Mouse (Mus musculus): ENCODE results near the gene Scgb1a1. TPM values are rescaled to one million over a fixed set of nuclear protein-coding genes. Genes with fewer than 3 reads are reported as not detected.

The Scgb1a1 gene
- polyA plus RNA-seq, 2 experiments: not detected

DNA sequence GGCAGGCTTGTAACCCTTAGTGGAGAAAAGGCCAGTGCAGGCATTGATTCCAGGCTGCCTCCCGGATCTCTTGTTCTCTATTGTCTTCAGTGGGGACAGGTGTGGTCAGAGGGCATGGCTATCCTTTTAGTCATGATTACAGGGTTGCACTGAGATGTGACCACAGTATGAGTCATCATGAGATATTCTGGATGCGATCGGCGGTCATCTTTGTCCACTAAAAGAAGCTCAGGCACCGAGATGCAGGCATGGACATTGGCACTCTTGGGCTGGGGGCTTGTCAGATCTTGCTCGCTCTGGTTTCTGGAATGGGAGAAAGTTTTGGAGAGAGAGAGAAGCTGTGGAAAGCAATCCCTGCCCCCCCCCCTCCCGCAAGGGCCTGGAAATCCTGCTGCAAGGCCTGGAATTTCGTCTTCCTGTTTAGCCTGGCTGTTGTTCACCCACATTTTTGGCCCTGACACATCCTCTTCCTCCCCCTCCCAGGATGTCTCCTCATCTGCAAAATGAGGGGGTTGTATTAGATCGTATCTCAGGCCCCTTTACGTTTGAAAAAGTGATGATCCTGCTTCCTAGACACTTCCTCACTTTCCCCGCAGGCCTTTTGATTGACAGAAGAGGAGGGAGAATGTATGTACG, 13.9 kb downstream of the Scgb1a1 start:
- ATAC-seq (ENCODE audit: low FRiP score, low read depth): no peak

DNA sequence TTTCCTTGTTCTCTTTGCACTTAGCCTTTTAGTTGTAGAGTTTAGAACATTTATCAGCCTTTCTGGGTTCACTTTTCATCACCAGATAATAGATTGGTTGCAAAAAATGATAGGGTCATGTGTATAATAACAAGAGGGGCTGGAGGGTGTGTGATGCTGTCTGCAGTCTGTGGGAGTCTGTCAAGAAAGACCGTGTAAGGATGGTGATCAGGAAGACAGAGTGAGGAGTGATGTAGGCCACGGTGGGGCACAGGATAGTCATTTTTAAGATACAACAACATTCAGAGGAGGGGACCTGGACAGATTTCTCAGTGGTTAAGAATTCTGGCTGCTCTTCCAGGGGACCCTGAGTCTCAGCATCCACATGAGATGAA, 15.6 kb downstream of the Scgb1a1 start:
- Histone ChIP-seq H3K27ac (replicated peaks; ENCODE audit: low read depth, low read length) (peak overlapping the region; percentile 67; the same call in 1 of the 2 replicates), H3K4me2 (replicated peaks; ENCODE audit: low read depth, low read length, severe bottlenecking) (no peak overlapping the region), H3K27me3 (ENCODE audit: control insufficient read depth, insufficient read depth, low read length) (no peaks in the 10 kb centered on the region), H3K9ac (ENCODE audit: low read depth, low read length, severe bottlenecking) (no peak overlapping the region), H3K9me3 (ENCODE audit: control insufficient read depth, low read length) (no peaks in the 10 kb centered on the region), H3K36me3 (ENCODE audit: control insufficient read depth, insufficient read depth, low read length) (no peaks in the 10 kb centered on the region), H3K4me3 (replicated peaks; ENCODE audit: low read length) (no peak overlapping the region), H3K4me1 (ENCODE audit: control insufficient read depth, insufficient read depth, low read length) (peaks cover 19% of the 10 kb centered on the region)
- TF ChIP-seq POLR2A (IDR thresholded peaks at IDR 0.05; ENCODE audit: borderline replicate concordance, extremely low read depth, insufficient read depth, insufficient read length): no peak
- WGBS: 87% methylated on average over 2 of the region's 2 CpGs
- ATAC-seq (ENCODE audit: low FRiP score, low read depth) (no peak), DNase-seq (ENCODE audit: low spot score) (no peak)

More for the DNA sequence above, 13.9 kb downstream of the Scgb1a1 start:
- no peak overlapping the region for H3K9ac ChIP-seq (ENCODE audit: low read depth, low read length, severe bottlenecking)
- H3K4me1 ChIP-seq (ENCODE audit: control insufficient read depth, insufficient read depth, low read length): peaks cover 19% of the 10 kb centered on the region
- no peak for TF ChIP-seq POLR2A (IDR thresholded peaks at IDR 0.05; ENCODE audit: borderline replicate concordance, extremely low read depth, insufficient read depth, insufficient read length)
- H3K4me2 ChIP-seq (replicated peaks; ENCODE audit: low read depth, low read length, severe bottlenecking): no peak overlapping the region
- no peaks in the 10 kb centered on the region for H3K9me3 ChIP-seq (ENCODE audit: control insufficient read depth, low read length)
- no peaks in the 10 kb centered on the region for H3K27me3 ChIP-seq (ENCODE audit: control insufficient read depth, insufficient read depth, low read length)
- DNase-seq (ENCODE audit: low spot score): no peak
- no peak overlapping the region for H3K27ac ChIP-seq (replicated peaks; ENCODE audit: low read depth, low read length)
- H3K4me3 ChIP-seq (replicated peaks; ENCODE audit: low read length): no peak overlapping the region
- 69% methylated on average over 12 of the region's 12 CpGs for WGBS
- no peaks in the 10 kb centered on the region for H3K36me3 ChIP-seq (ENCODE audit: control insufficient read depth, insufficient read depth, low read length)

DNA sequence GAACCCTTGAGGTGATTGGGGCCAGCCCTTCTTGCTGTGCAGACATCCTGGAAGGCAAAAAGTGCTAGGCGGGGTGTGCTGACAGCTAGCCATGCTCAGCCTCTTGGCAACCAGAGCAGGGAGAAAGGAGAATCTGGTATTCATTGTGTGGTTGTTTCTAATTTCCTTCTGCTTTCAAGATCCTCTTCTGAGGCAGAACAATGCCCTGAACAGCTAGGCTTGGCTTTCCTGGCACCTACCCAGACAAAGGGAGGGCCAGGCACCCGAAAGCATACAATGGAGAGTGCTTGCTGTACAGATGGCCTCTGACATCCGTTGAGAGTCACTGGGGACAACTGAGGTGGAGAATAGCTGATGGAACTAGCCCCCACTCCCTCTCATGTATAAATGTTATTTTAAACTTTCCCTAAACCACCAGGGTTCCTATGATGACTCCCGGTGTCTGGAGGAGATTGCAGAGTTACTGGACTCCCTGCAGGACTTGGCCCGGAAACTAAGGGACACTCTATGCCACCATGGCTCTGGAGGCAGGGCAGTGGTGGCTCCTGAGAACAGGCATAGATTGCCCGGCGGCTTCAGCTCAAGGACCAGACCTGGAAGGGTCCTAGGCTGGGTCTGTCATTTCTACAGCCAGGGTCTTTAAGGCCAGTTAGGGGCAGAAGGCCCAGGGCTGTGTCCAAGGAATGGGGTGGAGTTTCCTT, 16.2 kb downstream of the Scgb1a1 start:
- H3K27me3 ChIP-seq (ENCODE audit: control insufficient read depth, insufficient read depth, low read length): no peaks in the 10 kb centered on the region
- H3K4me2 ChIP-seq (replicated peaks; ENCODE audit: low read depth, low read length, severe bottlenecking): no peak overlapping the region
- DNase-seq (ENCODE audit: low spot score) (peak; percentile 76), ATAC-seq (ENCODE audit: low FRiP score, low read depth) (peak; percentile 40; the same call in 1 of the 2 replicates)
- no peak overlapping the region for H3K9ac ChIP-seq (ENCODE audit: low read depth, low read length, severe bottlenecking)
- H3K9me3 ChIP-seq (ENCODE audit: control insufficient read depth, low read length): no peaks in the 10 kb centered on the region
- peaks cover 19% of the 10 kb centered on the region for H3K4me1 ChIP-seq (ENCODE audit: control insufficient read depth, insufficient read depth, low read length)
- no peak overlapping the region for H3K4me3 ChIP-seq (replicated peaks; ENCODE audit: low read length)
- peak overlapping the region; percentile 67 for H3K27ac ChIP-seq (replicated peaks; ENCODE audit: low read depth, low read length)
- H3K36me3 ChIP-seq (ENCODE audit: control insufficient read depth, insufficient read depth, low read length): no peaks in the 10 kb centered on the region
- no peak for TF ChIP-seq POLR2A (IDR thresholded peaks at IDR 0.05; ENCODE audit: borderline replicate concordance, extremely low read depth, insufficient read depth, insufficient read length)
- WGBS: 57% methylated on average over 7 of the region's 7 CpGs

DNA sequence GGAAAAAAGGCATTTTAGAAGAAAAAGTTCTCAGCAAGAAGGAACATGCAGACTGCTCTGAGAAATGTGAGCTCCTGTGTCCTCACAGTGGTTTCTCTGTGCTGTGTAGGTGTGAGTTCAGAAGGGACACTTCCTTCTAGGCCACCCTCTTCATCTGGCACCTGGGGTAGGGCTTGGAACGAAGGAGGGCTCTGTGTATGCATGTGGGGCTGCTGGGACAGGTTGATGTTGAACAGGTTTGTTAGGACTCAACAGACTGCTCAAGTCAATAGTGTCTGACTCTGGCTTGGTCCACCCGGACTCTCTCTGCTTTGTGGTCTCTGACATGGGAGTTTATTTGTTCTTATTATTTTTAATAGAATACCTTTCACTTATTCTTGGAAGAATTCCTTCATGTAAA, 17.4 kb downstream of the Scgb1a1 start:
- no peak for TF ChIP-seq POLR2A (IDR thresholded peaks at IDR 0.05; ENCODE audit: borderline replicate concordance, extremely low read depth, insufficient read depth, insufficient read length)
- DNase-seq (ENCODE audit: low spot score) (no peak), ATAC-seq (ENCODE audit: low FRiP score, low read depth) (no peak)
- Histone ChIP-seq H3K4me3 (replicated peaks; ENCODE audit: low read length) (no peak overlapping the region), H3K9me3 (ENCODE audit: control insufficient read depth, low read length) (no peaks in the 10 kb centered on the region), H3K27ac (replicated peaks; ENCODE audit: low read depth, low read length) (peak overlapping the region; percentile 67), H3K27me3 (ENCODE audit: control insufficient read depth, insufficient read depth, low read length) (no peaks in the 10 kb centered on the region), H3K36me3 (ENCODE audit: control insufficient read depth, insufficient read depth, low read length) (no peaks in the 10 kb centered on the region), H3K9ac (ENCODE audit: low read depth, low read length, severe bottlenecking) (no peak overlapping the region), H3K4me1 (ENCODE audit: control insufficient read depth, insufficient read depth, low read length) (peaks cover 30% of the 10 kb centered on the region), H3K4me2 (replicated peaks; ENCODE audit: low read depth, low read length, severe bottlenecking) (no peak overlapping the region)
- WGBS: 62% methylated on average over 2 of the region's 2 CpGs

DNA sequence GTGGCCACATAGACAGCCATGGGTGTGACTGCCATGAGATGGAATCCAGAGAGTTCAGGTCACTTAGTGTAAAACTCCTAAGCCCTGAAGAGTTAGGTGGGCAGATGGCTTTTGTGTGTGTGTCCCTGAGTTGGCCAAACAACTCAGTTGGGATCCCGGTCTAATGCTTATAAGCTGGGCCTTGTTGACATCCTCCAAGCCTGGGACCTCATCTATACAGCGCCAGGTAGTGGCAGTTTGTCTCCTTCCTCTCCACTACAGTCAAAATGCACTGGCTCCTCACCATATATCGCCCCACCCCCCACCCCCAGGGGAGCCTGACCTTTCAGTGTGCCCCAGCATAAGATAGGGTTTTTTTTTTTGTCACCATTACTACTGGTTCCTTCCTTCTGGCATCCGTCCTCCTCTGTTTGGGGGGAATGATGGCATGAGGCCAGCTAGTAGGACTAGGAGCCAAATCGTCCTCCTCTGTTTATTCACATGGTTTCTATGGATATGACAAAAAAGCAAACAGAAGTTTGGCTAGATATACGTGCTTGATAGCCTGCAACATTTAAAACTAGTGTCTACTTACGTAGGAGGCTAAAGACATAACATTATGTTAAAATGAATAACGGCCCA, 18.0 kb downstream of the Scgb1a1 start:
- H3K4me2 ChIP-seq (replicated peaks; ENCODE audit: low read depth, low read length, severe bottlenecking): no peak overlapping the region
- DNase-seq (ENCODE audit: low spot score) (peak; percentile 69), ATAC-seq (ENCODE audit: low FRiP score, low read depth) (no peak)
- H3K9me3 ChIP-seq (ENCODE audit: control insufficient read depth, low read length): no peaks in the 10 kb centered on the region
- peaks cover 30% of the 10 kb centered on the region for H3K4me1 ChIP-seq (ENCODE audit: control insufficient read depth, insufficient read depth, low read length)
- WGBS: 54% methylated on average over 8 of the region's 8 CpGs
- peak overlapping the region; percentile 67; the same call in 1 of the 2 replicates for H3K27ac ChIP-seq (replicated peaks; ENCODE audit: low read depth, low read length)
- no peak for TF ChIP-seq POLR2A (IDR thresholded peaks at IDR 0.05; ENCODE audit: borderline replicate concordance, extremely low read depth, insufficient read depth, insufficient read length)
- no peaks in the 10 kb centered on the region for H3K27me3 ChIP-seq (ENCODE audit: control insufficient read depth, insufficient read depth, low read length)
- H3K4me3 ChIP-seq (replicated peaks; ENCODE audit: low read length): no peak overlapping the region
- H3K36me3 ChIP-seq (ENCODE audit: control insufficient read depth, insufficient read depth, low read length): no peaks in the 10 kb centered on the region
- H3K9ac ChIP-seq (ENCODE audit: low read depth, low read length, severe bottlenecking): no peak overlapping the region

Measured in limb, embryonic 14.5 days (tissue).